Mouse (Mus musculus) bone marrow macrophage, adult 2 months (primary cell): Measurements from ENCODE around the gene Pdxk. TPM values are rescaled to one million over a fixed set of nuclear protein-coding genes. Genes with fewer than 3 reads are reported as not detected.

ENCODE experiments used
- H3K27ac ChIP-seq: 2 replicates; pipeline ENCODE4 v1.5.1; 2012; ENCODE audit warnings: low read depth, low read length; ENCODE audit not compliant: insufficient read depth
- H3K4me1 ChIP-seq: 2 replicates; pipeline ENCODE4 v1.6.1; 2012; ENCODE audit warnings: low read length; ENCODE audit not compliant: control insufficient read depth, insufficient read depth
- H3K4me3 ChIP-seq: 2 replicates; pipeline ENCODE4 v1.5.1; 2012; ENCODE audit warnings: mild to moderate bottlenecking, low read length, moderate library complexity; ENCODE audit not compliant: insufficient read depth
- CTCF ChIP-seq: IDR thresholded peaks from 2 replicates; pipeline ENCODE4 v1.5.1; 2012; ENCODE audit warnings: low read depth, mild to moderate bottlenecking, low read length, moderate library complexity
- POLR2A ChIP-seq: IDR thresholded peaks from 2 replicates; pipeline ENCODE4 v1.6.1; 2012; ENCODE audit warnings: mild to moderate bottlenecking, low read depth, low read length, borderline replicate concordance
- polyA plus RNA-seq: library from polyadenylated mRNA; stranded (reverse); fragments of >200 nt; gene quantifications from 2 replicates; pipeline ENCODE4 v1.2.4, GENCODE M21; 2012; ENCODE audit not compliant: missing spikeins, insufficient read depth, insufficient read length

Pdxk gene
- polyA plus RNA-seq, 1 experiment: 121 TPM

GRCm38 (mm10) chr10:78473434-78473833 is 8.7 kb upstream of the Pdxk start:
- no peak overlapping the region for H3K27ac ChIP-seq
- peaks cover 47% of the 10 kb centered on the region for H3K4me1 ChIP-seq
- H3K4me3 ChIP-seq: no peak overlapping the region
- TF ChIP-seq POLR2A (no peak), CTCF (no peak)

- no peak overlapping the region for H3K4me3 ChIP-seq
- H3K4me1 ChIP-seq: peaks cover 50% of the 10 kb centered on the region
- TF ChIP-seq POLR2A (no peak), CTCF (no peak)
- H3K27ac ChIP-seq: peak overlapping the region; percentile 71; the same call in 1 of the 2 replicates
Observed at GRCm38 (mm10) chr10:78472046-78472445, 7.3 kb upstream of the Pdxk start.

- Histone ChIP-seq H3K4me1 (peaks cover 52% of the 10 kb centered on the region), H3K4me3 (0 out of 2 replicates have a peak overlapping the region, but pooled peaks have one; percentile 2), H3K27ac (peak overlapping the region; percentile 71)
- TF ChIP-seq CTCF (no peak), POLR2A (no peak; the same call in 1 of the 2 replicates)
Observed at GRCm38 (mm10) chr10:78470582-78471313, 6.0 kb upstream of the Pdxk start.

- Histone ChIP-seq H3K4me1 (peaks cover 53% of the 10 kb centered on the region), H3K4me3 (no peak overlapping the region), H3K27ac (no peak overlapping the region)
- no peak for TF ChIP-seq CTCF
- TF ChIP-seq POLR2A: no peak
Observed at GRCm38 (mm10) chr10:78467761-78468310, 3.1 kb upstream of the Pdxk start.

- Histone ChIP-seq H3K4me1 (peaks cover 59% of the 10 kb centered on the region), H3K27ac (peak overlapping the region; percentile 96), H3K4me3 (no peak overlapping the region)
- TF ChIP-seq POLR2A (no peak), CTCF (no peak)
Observed at GRCm38 (mm10) chr10:78466647-78467046, 1.9 kb upstream of the Pdxk start.

GRCm38 (mm10) chr10:78465472-78465871 is 697 bp upstream of the Pdxk start:
- TF ChIP-seq POLR2A (0 out of 2 replicates have a peak, but pooled peaks have one; percentile 29), CTCF (no peak)
- H3K4me1 ChIP-seq: peaks cover 56% of the 10 kb centered on the region
- peak overlapping the region; percentile 96 for H3K27ac ChIP-seq
- H3K4me3 ChIP-seq: peak overlapping the region; percentile 59

- H3K4me1 ChIP-seq: peaks cover 53% of the 10 kb centered on the region
- TF ChIP-seq CTCF (no peak), POLR2A (no peak)
- H3K27ac ChIP-seq: peak overlapping the region; percentile 71
- peak overlapping the region; percentile 93 for H3K4me3 ChIP-seq
Observed at GRCm38 (mm10) chr10:78464201-78464791, 479 bp downstream of the Pdxk start.

- peak overlapping the region; percentile 71 for H3K27ac ChIP-seq
- peaks cover 55% of the 10 kb centered on the region for H3K4me1 ChIP-seq
- H3K4me3 ChIP-seq: peak overlapping the region; percentile 93
- TF ChIP-seq CTCF: no peak
- TF ChIP-seq POLR2A: no peak
Observed at GRCm38 (mm10) chr10:78463769-78464167, 1.0 kb downstream of the Pdxk start.

- Histone ChIP-seq H3K4me3 (peak overlapping the region; percentile 93), H3K4me1 (peaks cover 58% of the 10 kb centered on the region), H3K27ac (no peak overlapping the region)
- TF ChIP-seq CTCF (no peak), POLR2A (no peak)
Observed at GRCm38 (mm10) chr10:78462945-78463768, 1.6 kb downstream of the Pdxk start.

- TF ChIP-seq POLR2A (no peak), CTCF (peak; percentile 68)
- Histone ChIP-seq H3K4me3 (no peak overlapping the region), H3K4me1 (peaks cover 56% of the 10 kb centered on the region), H3K27ac (no peak overlapping the region)
Observed at GRCm38 (mm10) chr10:78461767-78462166, 3.0 kb downstream of the Pdxk start.
